Mouse (Mus musculus): ENCODE data around the gene Pnkd.

DNA sequence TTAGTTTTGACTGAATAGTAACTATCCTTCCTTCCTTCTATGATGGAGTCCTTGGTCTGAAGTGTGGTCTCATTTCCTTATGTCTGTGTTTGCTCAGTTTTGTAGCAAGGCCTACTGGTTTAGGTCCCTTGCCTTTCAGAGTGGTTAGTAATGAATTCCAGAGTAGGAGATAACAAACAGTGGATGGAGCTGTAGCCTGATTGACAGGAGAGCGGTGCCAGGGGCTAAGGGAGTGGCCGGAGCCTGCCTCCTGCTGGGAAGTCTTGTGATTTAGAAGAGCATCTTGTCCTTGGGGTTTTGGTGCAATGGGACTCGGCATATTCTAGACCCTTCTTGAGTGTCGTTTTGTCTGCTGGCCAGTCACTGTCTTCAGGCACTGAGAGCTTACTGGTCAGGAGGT lies 27.9 kb upstream of the Pnkd start:
- TF ChIP-seq CTCF (IDR thresholded peaks at IDR 0.05; ENCODE audit: low read depth, low read length) (no peak), POLR2A (IDR thresholded peaks at IDR 0.05; ENCODE audit: extremely low read depth, insufficient read depth, low read length) (no peak)
